Mouse (Mus musculus) left cerebral cortex, adult 2 months (tissue): Measurements from ENCODE around the gene Gm11009. TPM values are rescaled to one million over a fixed set of nuclear protein-coding genes. Genes with fewer than 3 reads are reported as not detected.
"Not testable (repeated sequence)": the region's sequence is repeated elsewhere in the genome, so short reads cannot be mapped to it uniquely, and the experiment has no call there.

Experiments
- DNase-seq, 2 experiments: peaks; one replicate each; pipeline ENCODE4 v3.0.0; 2021 to 2022; ENCODE audit warnings: low spot score in 2 of 2, mixed read lengths in 1 of 2; ENCODE audit errors: extremely low spot score in 1 of 2
- H3K27ac ChIP-seq: fragments of 200-600 bp; 2 replicates; pipeline ENCODE4 v1.8.1; 2022
- H3K4me3 ChIP-seq: fragments of 200-600 bp; 2 replicates; pipeline ENCODE4 v1.8.1; 2022
- intact Hi-C: fragments of 180-260 bp; cut with DNase I; formaldehyde crosslinking; loops from one replicate; pipeline ENCODE4 v1.15.1; 2025
- long read RNA-seq, 2 experiments: library from polyadenylated mRNA; stranded (forward); transcript quantifications; one replicate each; pipeline ENCODE4 v2.0.0; 2021; ENCODE audit warnings: borderline mapping rate in 2 of 2
- total RNA-seq, 2 experiments: library from RNA; stranded (reverse); gene quantifications; 2 replicates each; pipeline ENCODE4 v1.2.3; 2021

Gm11009 gene
- total RNA-seq: not detected
- long read RNA-seq, experiment 1: 0 reads
- long read RNA-seq, experiment 2: 0 reads

DNA sequence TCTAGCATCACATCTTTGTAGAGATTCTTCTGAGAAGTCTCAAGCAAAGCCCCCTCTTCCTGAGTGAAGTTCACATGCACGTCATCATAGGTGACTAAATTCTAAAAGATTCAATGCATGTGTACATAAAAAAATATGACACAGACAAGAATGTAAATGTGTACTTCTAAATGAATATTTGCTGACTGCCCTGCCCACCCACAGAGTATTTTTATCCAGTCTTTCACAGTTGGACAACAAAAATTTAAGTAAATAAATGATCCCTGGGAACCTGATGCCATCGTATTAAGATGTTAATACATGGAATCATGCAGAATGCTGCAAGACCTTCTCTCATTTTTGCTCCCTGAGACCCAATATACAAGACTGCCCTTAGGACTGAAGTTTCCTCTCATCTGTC, at the start of gene Gm11009:
Gene Gm11009 (minus strand): TSS at position 101 of the 400 bp plus-strand sequence.
- H3K27ac ChIP-seq, intact Hi-C loops, H3K4me3 ChIP-seq, DNase-seq: not testable (repeated sequence)

Other genes starting within 250 kb of the Gm11009 start
- gene Gm2004, start 169.7 kb downstream of the Gm11009 start, total RNA-seq: 10 to 100 TPM in 1 of 2 experiments, 1 to 10 TPM in 1; 7.0 to 11.4 TPM
- gene 2210418O10Rik, start 92.9 kb downstream of the Gm11009 start, total RNA-seq: 1 to 10 TPM; 4.8 to 5.6 TPM
- 10 to 100 TPM in 1 of 2 experiments, 1 to 10 TPM in 1; 8.2 to 16.0 TPM for gene Gm14435, start 104.1 kb upstream of the Gm11009 start, total RNA-seq
- gene Gm14434, start 167.3 kb upstream of the Gm11009 start, total RNA-seq: not detected
- gene Zfp967, start 201.6 kb upstream of the Gm11009 start, total RNA-seq: not detected